Mouse (Mus musculus) heart, embryonic 15.5 days (tissue): ENCODE data around the gene Ercc8. TPM values are rescaled to one million over a fixed set of nuclear protein-coding genes. Genes with fewer than 3 reads are reported as not detected.

Experiments
- ATAC-seq: fragments of 200-750 bp; cut with Nextera tagmentation; replicated peaks from 2 replicates; pipeline ENCODE4 v1.8.0; 2017; ENCODE audit warnings: low read depth, moderate TSS enrichment; ENCODE audit not compliant: insufficient number of reproducible peaks, insufficient read depth, low FRiP score
- H3K27ac ChIP-seq: fragments of 300-500 bp; sonication (generic); 2 replicates; pipeline ENCODE4 v1.5.1; 2015; ENCODE audit warnings: mild to moderate bottlenecking, inconsistent platforms
- H3K27me3 ChIP-seq: fragments of 300-500 bp; sonication (generic); 2 replicates; pipeline ENCODE4 v1.6.1; 2015; ENCODE audit warnings: inconsistent platforms
- H3K36me3 ChIP-seq: fragments of 300-500 bp; sonication (generic); 2 replicates; pipeline ENCODE4 v1.6.1; 2015; ENCODE audit warnings: mild to moderate bottlenecking, inconsistent platforms
- H3K4me1 ChIP-seq: fragments of 300-500 bp; sonication (generic); replicated peaks from 2 replicates; pipeline ENCODE4 v1.6.1; 2015; ENCODE audit warnings: inconsistent platforms
- H3K4me2 ChIP-seq: fragments of 300-500 bp; sonication (generic); 2 replicates; pipeline ENCODE4 v1.6.1; 2015; ENCODE audit warnings: inconsistent platforms, mild to moderate bottlenecking, moderate library complexity
- H3K4me3 ChIP-seq: fragments of 300-500 bp; sonication (generic); 2 replicates; pipeline ENCODE4 v1.5.1; 2015; ENCODE audit warnings: mild to moderate bottlenecking, inconsistent platforms
- H3K9ac ChIP-seq: fragments of 300-500 bp; sonication (generic); 2 replicates; pipeline ENCODE4 v1.6.1; 2015; ENCODE audit warnings: mild to moderate bottlenecking, inconsistent platforms
- H3K9me3 ChIP-seq: fragments of 300-500 bp; sonication (generic); replicated peaks from 2 replicates; pipeline ENCODE4 v1.6.1; 2016; ENCODE audit warnings: inconsistent platforms
- WGBS: fragments of 180-500 bp; shearing (Covaris S2); methylation state at CpG from one replicate; pipeline ENCODE4 v1.1.7; 2015; ENCODE audit warnings: mixed read lengths; 5-methylcytosine and 5-hydroxymethylcytosine counted together
- polyA plus RNA-seq: library from polyadenylated mRNA; unstranded; fragments of >200 nt; fragmentation: Nextera tagmentation; extraction: Ambion mirVana; gene quantifications from 2 replicates; pipeline ENCODE4 v1.2.1, GENCODE M21; 2015

The Ercc8 gene
- polyA plus RNA-seq, 1 experiment from 2014 or later = 9.3 TPM

DNA sequence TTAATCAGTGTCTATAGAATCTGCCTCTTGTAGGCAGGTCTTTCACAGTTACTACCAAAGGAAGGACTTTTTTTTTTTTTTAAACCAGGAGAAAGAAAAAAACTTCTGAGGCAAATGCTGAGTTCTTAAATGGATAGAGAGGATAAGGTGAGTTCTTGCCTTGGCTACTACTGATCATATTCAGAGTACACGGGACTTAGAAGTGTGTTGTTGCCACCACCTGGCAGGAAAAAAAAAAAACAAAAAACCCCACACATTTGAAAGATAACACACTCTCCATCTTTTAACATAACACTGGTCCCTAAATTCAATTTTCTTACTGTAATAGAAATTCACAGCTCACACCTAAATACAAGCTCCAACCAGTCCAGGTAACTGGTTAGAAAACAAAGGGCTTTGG, 30.6 kb upstream of the Ercc8 start:
- Histone ChIP-seq H3K4me2 (no peak overlapping the region), H3K9ac (no peak overlapping the region), H3K36me3 (no peaks in the 10 kb centered on the region), H3K4me3 (no peak overlapping the region), H3K27me3 (no peaks in the 10 kb centered on the region), H3K9me3 (no peaks in the 10 kb centered on the region), H3K27ac (no peak overlapping the region), H3K4me1 (peaks cover 7% of the 10 kb centered on the region)
- WGBS = 55% methylated on average over 1 of the region's 1 CpGs
- no peak for ATAC-seq

DNA sequence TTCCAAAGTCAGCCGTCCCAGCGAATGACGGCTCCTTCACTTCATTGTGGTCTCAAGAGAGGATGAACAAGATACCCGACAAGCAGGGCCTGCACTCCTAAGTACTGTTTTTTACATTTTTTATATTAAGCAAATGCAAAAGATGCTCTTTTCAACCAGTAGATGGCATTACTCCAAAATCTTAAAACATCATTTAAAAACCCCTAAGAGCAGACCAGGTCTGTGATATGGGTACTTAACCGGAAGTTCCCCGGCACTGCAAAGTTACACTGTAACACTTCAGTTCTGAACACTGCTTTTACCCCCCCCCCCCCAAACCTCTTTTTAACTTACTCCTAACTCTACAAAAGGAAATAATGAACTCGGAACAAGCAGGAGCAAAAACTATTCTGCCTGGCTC, 29.5 kb upstream of the Ercc8 start:
- 64% methylated on average over 7 of the region's 7 CpGs for WGBS
- no peak overlapping the region for H3K4me2 ChIP-seq
- no peak for ATAC-seq
- H3K27me3 ChIP-seq = no peaks in the 10 kb centered on the region
- H3K9ac ChIP-seq = no peak overlapping the region
- H3K9me3 ChIP-seq = no peaks in the 10 kb centered on the region
- no peak overlapping the region for H3K27ac ChIP-seq
- no peak overlapping the region for H3K4me3 ChIP-seq
- H3K36me3 ChIP-seq = no peaks in the 10 kb centered on the region
- peaks cover 7% of the 10 kb centered on the region for H3K4me1 ChIP-seq

DNA sequence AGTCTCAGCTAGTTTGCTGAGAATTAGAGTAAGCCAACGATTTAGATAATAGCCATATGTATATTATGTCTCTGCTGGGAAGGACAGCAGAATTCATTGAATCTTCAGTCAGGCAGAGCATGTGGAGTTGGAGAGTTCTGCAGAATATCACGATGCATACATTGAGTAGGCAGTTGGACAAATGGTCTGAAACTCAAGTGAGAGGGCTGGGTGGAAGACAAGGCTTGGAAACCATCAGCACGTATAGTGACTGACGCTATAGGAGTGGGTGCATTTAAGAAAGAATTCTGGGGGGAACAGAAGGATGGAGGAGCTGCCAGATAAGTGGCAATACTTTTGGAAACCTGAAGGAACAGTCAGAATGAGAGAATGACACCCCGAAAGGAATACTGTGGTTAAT, 27.8 kb upstream of the Ercc8 start:
- H3K27ac ChIP-seq = no peak overlapping the region
- no peaks in the 10 kb centered on the region for H3K27me3 ChIP-seq
- no peak overlapping the region for H3K4me2 ChIP-seq
- no peak for ATAC-seq
- H3K4me1 ChIP-seq = peaks cover 7% of the 10 kb centered on the region
- no peak overlapping the region for H3K9ac ChIP-seq
- 91% methylated on average over 5 of the region's 5 CpGs for WGBS
- H3K36me3 ChIP-seq = no peaks in the 10 kb centered on the region
- no peaks in the 10 kb centered on the region for H3K9me3 ChIP-seq
- no peak overlapping the region for H3K4me3 ChIP-seq

GRCm38 (mm10) chr13:108132031-108132819, 26.3 kb upstream of the Ercc8 start:
- H3K36me3 ChIP-seq = no peaks in the 10 kb centered on the region
- no peak overlapping the region for H3K4me3 ChIP-seq
- no peak for ATAC-seq
- no peak overlapping the region for H3K9ac ChIP-seq
- WGBS = 40% methylated on average over 6 of the region's 6 CpGs
- H3K4me1 ChIP-seq = peaks cover 7% of the 10 kb centered on the region
- peak overlapping the region; percentile 9; the same call in 1 of the 2 replicates for H3K27ac ChIP-seq
- H3K9me3 ChIP-seq = no peaks in the 10 kb centered on the region
- no peak overlapping the region for H3K4me2 ChIP-seq
- H3K27me3 ChIP-seq = no peaks in the 10 kb centered on the region

GRCm38 (mm10) chr13:108135617-108136016, 22.9 kb upstream of the Ercc8 start:
- H3K9ac ChIP-seq = no peak overlapping the region
- H3K27me3 ChIP-seq = no peaks in the 10 kb centered on the region
- 81% methylated on average over 6 of the region's 6 CpGs for WGBS
- H3K36me3 ChIP-seq = no peaks in the 10 kb centered on the region
- H3K4me2 ChIP-seq = no peak overlapping the region
- peaks cover 7% of the 10 kb centered on the region for H3K4me1 ChIP-seq
- H3K27ac ChIP-seq = no peak overlapping the region
- H3K4me3 ChIP-seq = no peak overlapping the region
- no peaks in the 10 kb centered on the region for H3K9me3 ChIP-seq
- ATAC-seq = no peak

DNA sequence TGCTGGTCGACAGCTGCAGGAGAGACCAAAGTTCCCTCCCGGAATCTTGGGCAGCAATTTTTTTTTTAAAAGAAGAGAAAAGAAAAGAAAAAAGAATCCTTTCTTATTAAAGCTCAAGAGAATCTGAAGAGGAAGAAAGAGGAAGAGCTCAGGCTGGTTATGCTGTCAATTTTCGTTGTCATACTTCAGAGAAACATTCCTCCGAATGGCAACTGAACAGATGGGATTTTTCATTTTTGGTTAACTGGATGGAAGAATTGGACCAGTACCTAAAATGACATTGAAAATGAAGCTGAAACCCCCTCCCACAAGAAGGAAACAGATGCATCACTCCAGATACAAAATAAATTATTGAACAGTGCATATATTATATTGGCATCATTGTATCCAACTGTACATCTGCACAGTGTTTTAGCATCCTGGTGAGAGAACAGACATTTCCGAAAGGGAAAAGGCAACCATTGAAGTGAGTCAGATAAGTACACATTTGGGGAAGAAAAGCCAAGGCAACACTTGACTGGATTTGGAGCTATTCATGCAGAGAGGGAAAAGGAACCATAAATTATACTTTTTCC, 20.0 kb upstream of the Ercc8 start:
- no peaks in the 10 kb centered on the region for H3K36me3 ChIP-seq
- H3K4me1 ChIP-seq = no peaks in the 10 kb centered on the region
- no peak overlapping the region for H3K4me2 ChIP-seq
- no peak for ATAC-seq
- H3K27ac ChIP-seq = no peak overlapping the region
- H3K9me3 ChIP-seq = no peaks in the 10 kb centered on the region
- no peak overlapping the region for H3K4me3 ChIP-seq
- no peaks in the 10 kb centered on the region for H3K27me3 ChIP-seq
- 82% methylated on average over 5 of the region's 5 CpGs for WGBS
- no peak overlapping the region for H3K9ac ChIP-seq

- no peaks in the 10 kb centered on the region for H3K27me3 ChIP-seq
- H3K4me3 ChIP-seq = no peak overlapping the region
- no peaks in the 10 kb centered on the region for H3K9me3 ChIP-seq
- H3K9ac ChIP-seq = no peak overlapping the region
- no peaks in the 10 kb centered on the region for H3K4me1 ChIP-seq
- H3K4me2 ChIP-seq = no peak overlapping the region
- WGBS = 85% methylated on average over 8 of the region's 8 CpGs
- no peak overlapping the region for H3K27ac ChIP-seq
- no peaks in the 10 kb centered on the region for H3K36me3 ChIP-seq
- ATAC-seq = no peak
These were observed 14.4 kb upstream of the Ercc8 start for GRCm38 (mm10) chr13:108144086-108144485.

DNA sequence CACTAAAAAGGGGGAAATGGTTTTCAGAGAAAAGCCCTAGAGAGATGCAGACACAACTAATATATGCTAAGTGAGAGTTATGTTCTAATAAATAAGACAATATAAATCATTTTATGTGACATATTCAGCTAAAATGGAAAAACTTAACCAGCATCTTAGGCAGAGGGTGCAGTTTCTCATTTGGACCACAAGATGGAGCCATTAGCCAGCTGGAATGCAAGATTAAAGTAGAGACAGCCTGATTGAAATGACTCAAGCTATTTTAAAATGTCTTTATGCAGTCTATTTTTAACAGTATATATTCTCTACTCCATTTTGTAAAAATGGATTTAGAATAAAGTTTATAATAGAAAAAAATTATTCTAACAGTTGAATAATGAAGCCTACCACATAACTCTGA, 6.7 kb upstream of the Ercc8 start:
- Histone ChIP-seq H3K4me1 (no peaks in the 10 kb centered on the region), H3K9me3 (no peaks in the 10 kb centered on the region), H3K4me3 (no peak overlapping the region), H3K27me3 (no peaks in the 10 kb centered on the region), H3K4me2 (no peak overlapping the region), H3K27ac (no peak overlapping the region), H3K36me3 (no peaks in the 10 kb centered on the region), H3K9ac (no peak overlapping the region)
- ATAC-seq = no peak

DNA sequence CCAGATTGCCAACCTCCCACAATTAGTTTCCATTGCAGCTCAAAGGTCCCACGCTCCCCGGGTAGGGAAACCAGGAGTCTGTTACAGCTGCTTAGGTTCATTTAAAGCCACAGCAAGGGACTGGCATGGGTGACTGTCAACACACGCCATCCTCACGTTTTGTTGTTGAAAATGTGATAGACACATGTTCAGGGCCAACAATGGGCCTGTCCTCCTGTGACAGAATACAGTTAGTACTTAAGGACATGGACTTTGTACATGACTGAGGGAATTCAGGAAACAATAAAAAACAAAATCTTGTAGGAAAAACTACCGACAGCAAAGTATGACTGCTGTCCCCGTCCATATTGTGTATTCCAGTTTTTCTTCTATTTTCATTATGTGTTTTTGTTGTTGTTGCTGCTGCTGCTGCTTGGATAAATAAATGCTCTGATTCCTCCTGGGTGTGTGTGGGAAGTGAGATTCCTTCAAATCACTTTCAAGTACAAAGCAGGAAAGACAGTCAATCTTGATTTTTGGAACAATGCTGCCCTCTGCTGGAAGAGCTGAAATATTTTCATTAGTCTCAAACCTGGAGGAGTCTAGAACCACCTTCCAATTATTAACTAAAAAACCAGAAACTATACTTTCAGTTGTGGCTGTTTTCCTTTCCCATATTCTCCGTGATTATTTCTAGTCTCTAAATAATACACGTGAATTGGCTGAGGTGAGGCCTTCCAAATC, 5.7 kb upstream of the Ercc8 start:
- H3K9ac ChIP-seq = no peak overlapping the region
- H3K4me1 ChIP-seq = no peaks in the 10 kb centered on the region
- ATAC-seq = no peak
- H3K4me3 ChIP-seq = no peak overlapping the region
- 55% methylated on average over 8 of the region's 8 CpGs for WGBS
- H3K27ac ChIP-seq = no peak overlapping the region
- no peaks in the 10 kb centered on the region for H3K36me3 ChIP-seq
- no peaks in the 10 kb centered on the region for H3K27me3 ChIP-seq
- no peaks in the 10 kb centered on the region for H3K9me3 ChIP-seq
- no peak overlapping the region for H3K4me2 ChIP-seq

GRCm38 (mm10) chr13:108157156-108157555, 1.4 kb upstream of the Ercc8 start:
- peak overlapping the region; percentile 91 for H3K4me2 ChIP-seq
- H3K27me3 ChIP-seq = no peaks in the 10 kb centered on the region
- H3K4me1 ChIP-seq = peaks cover 9% of the 10 kb centered on the region
- 0 out of 2 replicates have a peak, but pooled peaks cover 7% of the 10 kb centered on the region for H3K36me3 ChIP-seq
- no peak for ATAC-seq
- 68% methylated on average over 2 of the region's 2 CpGs for WGBS
- no peak overlapping the region for H3K27ac ChIP-seq
- no peaks in the 10 kb centered on the region for H3K9me3 ChIP-seq
- no peak overlapping the region for H3K4me3 ChIP-seq
- H3K9ac ChIP-seq = no peak overlapping the region

- no peak overlapping the region for H3K27ac ChIP-seq
- H3K9me3 ChIP-seq = no peaks in the 10 kb centered on the region
- 0 out of 2 replicates have a peak, but pooled peaks cover 7% of the 10 kb centered on the region for H3K36me3 ChIP-seq
- no peaks in the 10 kb centered on the region for H3K27me3 ChIP-seq
- H3K4me3 ChIP-seq = peak overlapping the region; percentile 86
- H3K4me1 ChIP-seq = peaks cover 9% of the 10 kb centered on the region
- peak overlapping the region; percentile 91 for H3K4me2 ChIP-seq
- WGBS = 5% methylated on average over 39 of the region's 42 CpGs
- peak; percentile 71; the same call in 1 of the 2 replicates for ATAC-seq
- peak overlapping the region; percentile 76 for H3K9ac ChIP-seq
These were observed 633 bp upstream of the Ercc8 start for GRCm38 (mm10) chr13:108157732-108158464.
